Mouse (Mus musculus) erythroblast, embryonic 14.5 days (primary cell): ENCODE results near the gene Trp53rkb.

Experiments used
- GATA1 ChIP-seq: IDR thresholded peaks from 2 replicates; pipeline ENCODE4 v1.6.1; 2012; ENCODE audit warnings: low read length, inconsistent platforms, mixed read lengths
- TAL1 ChIP-seq: IDR thresholded peaks from 3 replicates; pipeline ENCODE4 v1.6.1; 2012; ENCODE audit warnings: low read length, inconsistent platforms, mixed read lengths

- no peak for TF ChIP-seq GATA1
- no peak for TF ChIP-seq TAL1
These were observed 27.5 kb downstream of the Trp53rkb start for GRCm38 (mm10) chr2:166819849-166820248.
